Mouse (Mus musculus) kidney, adult 2 months (tissue): ENCODE data around the gene Iqck.

Experiments
- CTCF ChIP-seq: fragments of 200-500 bp; conservative IDR thresholded peaks from 2 replicates; pipeline ENCODE4 v1.5.1; 2011; ENCODE audit warnings: low read depth, mild to moderate bottlenecking, control low read depth, low read length, moderate library complexity, mixed read lengths; ENCODE audit not compliant: insufficient read depth, insufficient read length
- POLR2A ChIP-seq: fragments of 200-500 bp; IDR thresholded peaks from one replicate; pipeline ENCODE4 v1.6.1; 2011; ENCODE audit warnings: low read depth, low read length, control low read depth

DNA sequence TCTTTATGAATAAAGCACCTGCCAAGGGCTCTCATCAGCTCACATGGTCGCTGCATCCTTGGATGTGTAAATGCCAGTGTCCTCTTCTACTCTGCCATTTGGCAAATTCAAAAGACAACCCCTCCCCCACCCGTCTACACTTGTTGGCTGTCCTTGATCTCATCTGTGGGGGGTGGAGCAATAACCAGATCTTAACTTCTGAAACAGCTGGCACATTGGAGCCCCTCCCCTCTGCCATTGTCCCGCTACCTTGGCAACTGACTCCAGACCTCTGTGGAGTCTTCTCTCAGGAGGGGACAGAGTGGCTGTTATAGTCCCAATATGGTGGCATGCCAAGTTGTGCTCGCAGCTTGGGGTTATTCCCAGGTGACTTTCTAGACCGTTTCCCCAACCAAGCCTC is 116.8 kb downstream of the Iqck start:
- TF ChIP-seq POLR2A, result no peak
- no peak for TF ChIP-seq CTCF
